Mouse (Mus musculus): Measurements from ENCODE around the gene Cacna1e. TPM values are rescaled to one million over a fixed set of nuclear protein-coding genes. Genes with fewer than 3 reads are reported as not detected.

Cacna1e gene
- polyA plus RNA-seq, 1 experiment from 2014 or later: 0.02 TPM

- H3K4me1 ChIP-seq (replicated peaks): no peaks in the 10 kb centered on the region
- no peaks in the 10 kb centered on the region for H3K36me3 ChIP-seq (replicated peaks)
- no peak for ATAC-seq (ENCODE audit: insufficient read depth)
- 46% methylated on average over 1 of the region's 1 CpGs for WGBS (ENCODE audit: insufficient replicate concordance)
- no peak overlapping the region for H3K27ac ChIP-seq (replicated peaks)
- no peak overlapping the region for H3K4me3 ChIP-seq (replicated peaks)
- no peak overlapping the region for H3K9ac ChIP-seq
- no peaks in the 10 kb centered on the region for H3K9me3 ChIP-seq (replicated peaks)
- no peaks in the 10 kb centered on the region for H3K27me3 ChIP-seq
- H3K4me2 ChIP-seq: no peak overlapping the region
Observed at GRCm38 (mm10) chr1:154553132-154553531, 331.2 kb downstream of the Cacna1e start.

GRCm38 (mm10) chr1:154537445-154537844 lies 346.9 kb downstream of the Cacna1e start:
- H3K4me3 ChIP-seq (replicated peaks): no peak overlapping the region
- H3K9me3 ChIP-seq (replicated peaks): no peaks in the 10 kb centered on the region
- H3K36me3 ChIP-seq (replicated peaks): no peaks in the 10 kb centered on the region
- H3K4me2 ChIP-seq: no peak overlapping the region
- H3K9ac ChIP-seq: no peak overlapping the region
- no peaks in the 10 kb centered on the region for H3K27me3 ChIP-seq
- no peaks in the 10 kb centered on the region for H3K4me1 ChIP-seq (replicated peaks)
- no peak for ATAC-seq (ENCODE audit: insufficient read depth)
- H3K27ac ChIP-seq (replicated peaks): no peak overlapping the region

GRCm38 (mm10) chr1:154536763-154537162 lies 347.5 kb downstream of the Cacna1e start:
- Histone ChIP-seq H3K36me3 (replicated peaks) (no peaks in the 10 kb centered on the region), H3K9me3 (replicated peaks) (no peaks in the 10 kb centered on the region), H3K9ac (no peak overlapping the region), H3K27ac (replicated peaks) (no peak overlapping the region), H3K4me2 (no peak overlapping the region), H3K4me1 (replicated peaks) (no peaks in the 10 kb centered on the region), H3K4me3 (replicated peaks) (no peak overlapping the region), H3K27me3 (no peaks in the 10 kb centered on the region)
- 38% methylated on average over 2 of the region's 2 CpGs for WGBS (ENCODE audit: insufficient replicate concordance)
- no peak for ATAC-seq (ENCODE audit: insufficient read depth)

GRCm38 (mm10) chr1:154532987-154533940 lies 351.0 kb downstream of the Cacna1e start:
- H3K4me1 ChIP-seq (replicated peaks): no peaks in the 10 kb centered on the region
- ATAC-seq (ENCODE audit: insufficient read depth): no peak
- whole genome bisulfite sequencing (ENCODE audit: insufficient replicate concordance): 54% methylated on average over 11 of the region's 11 CpGs
- no peaks in the 10 kb centered on the region for H3K9me3 ChIP-seq (replicated peaks)
- no peak overlapping the region for H3K4me3 ChIP-seq (replicated peaks)
- no peak overlapping the region for H3K9ac ChIP-seq
- no peak overlapping the region for H3K27ac ChIP-seq (replicated peaks)
- no peaks in the 10 kb centered on the region for H3K36me3 ChIP-seq (replicated peaks)
- H3K4me2 ChIP-seq: no peak overlapping the region
- no peaks in the 10 kb centered on the region for H3K27me3 ChIP-seq

GRCm38 (mm10) chr1:154529666-154530065 lies 354.6 kb downstream of the Cacna1e start:
- Histone ChIP-seq H3K4me1 (replicated peaks) (no peaks in the 10 kb centered on the region), H3K9ac (no peak overlapping the region), H3K4me2 (no peak overlapping the region), H3K36me3 (replicated peaks) (no peaks in the 10 kb centered on the region), H3K27me3 (no peaks in the 10 kb centered on the region), H3K9me3 (replicated peaks) (no peaks in the 10 kb centered on the region), H3K4me3 (replicated peaks) (no peak overlapping the region), H3K27ac (replicated peaks) (no peak overlapping the region)
- WGBS (ENCODE audit: insufficient replicate concordance): 70% methylated on average over 4 of the region's 4 CpGs
- ATAC-seq (ENCODE audit: insufficient read depth): no peak

GRCm38 (mm10) chr1:154528803-154529202 lies 355.5 kb downstream of the Cacna1e start:
- Histone ChIP-seq H3K9me3 (replicated peaks) (no peaks in the 10 kb centered on the region), H3K4me3 (replicated peaks) (no peak overlapping the region), H3K36me3 (replicated peaks) (no peaks in the 10 kb centered on the region), H3K27me3 (no peaks in the 10 kb centered on the region), H3K4me1 (replicated peaks) (no peaks in the 10 kb centered on the region), H3K4me2 (no peak overlapping the region), H3K9ac (no peak overlapping the region), H3K27ac (replicated peaks) (no peak overlapping the region)
- 57% methylated on average over 6 of the region's 6 CpGs for WGBS (ENCODE audit: insufficient replicate concordance)
- no peak for ATAC-seq (ENCODE audit: insufficient read depth)

- WGBS (ENCODE audit: insufficient replicate concordance): 69% methylated on average over 2 of the region's 2 CpGs
- Histone ChIP-seq H3K4me1 (replicated peaks) (no peaks in the 10 kb centered on the region), H3K9ac (no peak overlapping the region), H3K9me3 (replicated peaks) (no peaks in the 10 kb centered on the region), H3K4me3 (replicated peaks) (no peak overlapping the region), H3K27me3 (no peaks in the 10 kb centered on the region), H3K27ac (replicated peaks) (no peak overlapping the region), H3K36me3 (replicated peaks) (no peaks in the 10 kb centered on the region), H3K4me2 (no peak overlapping the region)
- no peak for ATAC-seq (ENCODE audit: insufficient read depth)
Observed at GRCm38 (mm10) chr1:154520715-154521114, 363.6 kb downstream of the Cacna1e start.

- Histone ChIP-seq H3K4me2 (no peak overlapping the region), H3K4me3 (replicated peaks) (no peak overlapping the region), H3K4me1 (replicated peaks) (no peaks in the 10 kb centered on the region), H3K27ac (replicated peaks) (no peak overlapping the region), H3K9ac (no peak overlapping the region), H3K36me3 (replicated peaks) (no peaks in the 10 kb centered on the region), H3K27me3 (no peaks in the 10 kb centered on the region), H3K9me3 (replicated peaks) (no peaks in the 10 kb centered on the region)
- no peak for ATAC-seq (ENCODE audit: insufficient read depth)
- 77% methylated on average over 2 of the region's 2 CpGs for WGBS (ENCODE audit: insufficient replicate concordance)
Observed at GRCm38 (mm10) chr1:154515350-154515749, 369.0 kb downstream of the Cacna1e start.

GRCm38 (mm10) chr1:154511736-154512135 lies 372.6 kb downstream of the Cacna1e start:
- Histone ChIP-seq H3K27me3 (no peaks in the 10 kb centered on the region), H3K36me3 (replicated peaks) (no peaks in the 10 kb centered on the region), H3K4me1 (replicated peaks) (no peaks in the 10 kb centered on the region), H3K4me3 (replicated peaks) (no peak overlapping the region), H3K9me3 (replicated peaks) (no peaks in the 10 kb centered on the region), H3K4me2 (no peak overlapping the region), H3K9ac (no peak overlapping the region), H3K27ac (replicated peaks) (no peak overlapping the region)
- ATAC-seq (ENCODE audit: insufficient read depth): no peak

- Histone ChIP-seq H3K9ac (no peak overlapping the region), H3K4me1 (replicated peaks) (no peaks in the 10 kb centered on the region), H3K4me3 (replicated peaks) (no peak overlapping the region), H3K36me3 (replicated peaks) (no peaks in the 10 kb centered on the region), H3K4me2 (no peak overlapping the region), H3K27ac (replicated peaks) (no peak overlapping the region), H3K27me3 (no peaks in the 10 kb centered on the region), H3K9me3 (replicated peaks) (no peaks in the 10 kb centered on the region)
- no peak for ATAC-seq (ENCODE audit: insufficient read depth)
- WGBS (ENCODE audit: insufficient replicate concordance): 55% methylated on average over 4 of the region's 4 CpGs
Observed at GRCm38 (mm10) chr1:154504005-154504404, 380.3 kb downstream of the Cacna1e start.

- H3K27ac ChIP-seq (replicated peaks): no peak overlapping the region
- H3K4me3 ChIP-seq (replicated peaks): no peak overlapping the region
- H3K4me2 ChIP-seq: no peak overlapping the region
- WGBS (ENCODE audit: insufficient replicate concordance): 69% methylated on average over 5 of the region's 5 CpGs
- H3K9ac ChIP-seq: no peak overlapping the region
- no peak for ATAC-seq (ENCODE audit: insufficient read depth)
- no peaks in the 10 kb centered on the region for H3K27me3 ChIP-seq
- no peaks in the 10 kb centered on the region for H3K9me3 ChIP-seq (replicated peaks)
- no peaks in the 10 kb centered on the region for H3K4me1 ChIP-seq (replicated peaks)
- H3K36me3 ChIP-seq (replicated peaks): no peaks in the 10 kb centered on the region
Observed at GRCm38 (mm10) chr1:154500869-154501268, 383.4 kb downstream of the Cacna1e start.
